Mouse (Mus musculus) Patski (cell line): ENCODE data around the gene Coro7. TPM values are rescaled to one million over a fixed set of nuclear protein-coding genes. Genes with fewer than 3 reads are reported as not detected.
A peak's percentile ranks its signal among the peaks of the same experiment; 100 is the strongest.
"Not testable (repeated sequence)": the region's sequence is repeated elsewhere in the genome, so short reads cannot be mapped to it uniquely, and the experiment has no call there.

Experiments used
- ATAC-seq: fragments of 100-300 bp; one replicate; pipeline ENCODE4 v1.8.0; 2021
- CTCF ChIA-PET: fragments of 350-600 bp; sonication (Branson Sonifier 250); formaldehyde crosslinking; loops from one replicate; lab custom pipeline; 2022; ENCODE audit warnings: inconsistent platforms; lab: Charles Lee
- POLR2A ChIA-PET: fragments of 350-600 bp; sonication (Branson Sonifier 250); formaldehyde crosslinking; loops from one replicate; lab custom pipeline; 2022; ENCODE audit warnings: antibody characterized with exemption, inconsistent platforms; lab: Charles Lee
- DNase-seq: peaks from one replicate; pipeline ENCODE4 v3.0.0-alpha.2; 2011; ENCODE audit warnings: low read depth, low spot score
- H3K27me3 ChIP-seq: fragments of 371-371 bp; one replicate; pipeline ENCODE4 v1.5.1; 2021
- CTCF ChIP-seq: fragments of 100-300 bp; IDR thresholded peaks from one replicate; pipeline ENCODE4 v1.5.1; 2021
- in situ Hi-C: fragments of 300-500 bp; cut with MboI; formaldehyde crosslinking; loops from 3 replicates; pipeline ENCODE4 v1.11.1; 2018; ENCODE audit warnings: low pct_unique_long_range_greater_than_20kb, mixed read lengths
- polyA plus RNA-seq: library from polyadenylated mRNA; unstranded; gene quantifications from one replicate; pipeline ENCODE4 v1.2.3, GENCODE M21; 2021

The Coro7 gene
- polyA plus RNA-seq, 1 experiment from 2014 or later: 28.4 TPM

GRCm38 (mm10) chr16:4592909-4593875 lies 86.4 kb downstream of the Coro7 start:
- ChIA-PET CTCF (interaction anchor here (0.9 to 6.8 kb wide), 14 partner anchors 8 to 74 kb away, joined by 3 to 94 read pairs (median 4); no protein-coding TSS in a partner anchor), POLR2A (interaction anchor here (1.1 to 5.6 kb wide), 2 partner anchors 10 to 13 kb away, joined by 3 to 34 read pairs; no protein-coding TSS in a partner anchor)
- H3K27me3 ChIP-seq: no peaks in the 10 kb centered on the region
- in situ Hi-C loops: no loop called here
- no peak for TF ChIP-seq CTCF
- ATAC-seq (no peak), DNase-seq (no peak)

- no peaks in the 10 kb centered on the region for H3K27me3 ChIP-seq
- CTCF ChIA-PET: interaction anchor here (1.4 kb wide), 1 partner anchor 17 kb away, joined by 4 read pairs; no protein-coding TSS in a partner anchor
- TF ChIP-seq CTCF: no peak
- in situ Hi-C loops: no loop called here
- POLR2A ChIA-PET: no interaction called here
- DNase-seq: no peak
- ATAC-seq: no peak
Observed at GRCm38 (mm10) chr16:4590236-4590635, 89.3 kb downstream of the Coro7 start.

- CTCF ChIA-PET: interaction anchor here (1.0 to 1.4 kb wide), 2 partner anchors 21 to 27 kb away, joined by 3 to 8 read pairs; no protein-coding TSS in a partner anchor
- TF ChIP-seq CTCF: no peak
- POLR2A ChIA-PET: interaction anchor here (0.6 kb wide), 1 partner anchor 18 kb away, joined by 5 read pairs; no protein-coding TSS in a partner anchor
- in situ Hi-C loops: no loop called here
- peak; percentile 29 for ATAC-seq
- H3K27me3 ChIP-seq: no peaks in the 10 kb centered on the region
- no peak for DNase-seq
Observed at GRCm38 (mm10) chr16:4587516-4588210, 91.9 kb downstream of the Coro7 start.

GRCm38 (mm10) chr16:4586531-4587123 lies 93.0 kb downstream of the Coro7 start:
- ATAC-seq (peak; percentile 96), DNase-seq (peak; percentile 84)
- in situ Hi-C loops: no loop called here
- POLR2A ChIA-PET: interaction anchor here (1.2 kb wide), 1 partner anchor 14 kb away, joined by 3 read pairs; no protein-coding TSS in a partner anchor
- no peaks in the 10 kb centered on the region for H3K27me3 ChIP-seq
- CTCF ChIA-PET: interaction anchor here (1.0 to 2.2 kb wide), 4 partner anchors 9 to 21 kb away, joined by 3 to 8 read pairs (median 8); no protein-coding TSS in a partner anchor
- TF ChIP-seq CTCF: no peak

GRCm38 (mm10) chr16:4585642-4586530 lies 93.7 kb downstream of the Coro7 start:
- ATAC-seq (peak; percentile 17), DNase-seq (no peak)
- H3K27me3 ChIP-seq: no peaks in the 10 kb centered on the region
- TF ChIP-seq CTCF: no peak
- ChIA-PET POLR2A (interaction anchor here (0.6 to 1.2 kb wide), 2 partner anchors 15 to 51 kb away, joined by 3 read pairs; no protein-coding TSS in a partner anchor), CTCF (interaction anchor here (0.7 to 2.2 kb wide), 5 partner anchors 9 to 22 kb away, joined by 3 to 8 read pairs (median 7); no protein-coding TSS in a partner anchor)
- in situ Hi-C loops: no loop called here

- no peak for ATAC-seq
- no peaks in the 10 kb centered on the region for H3K27me3 ChIP-seq
- TF ChIP-seq CTCF: no peak
- POLR2A ChIA-PET: no interaction called here
- in situ Hi-C loops: no loop called here
- no peak for DNase-seq
- CTCF ChIA-PET: interaction anchor here (1.3 to 2.2 kb wide), 4 partner anchors 9 to 32 kb away, joined by 3 to 8 read pairs (median 4); no protein-coding TSS in a partner anchor
Observed at GRCm38 (mm10) chr16:4584438-4584837, 95.1 kb downstream of the Coro7 start.

GRCm38 (mm10) chr16:4583807-4584206 lies 95.8 kb downstream of the Coro7 start:
- in situ Hi-C loops: no loop called here
- no peak for TF ChIP-seq CTCF
- no peak for ATAC-seq
- POLR2A ChIA-PET: no interaction called here
- no peaks in the 10 kb centered on the region for H3K27me3 ChIP-seq
- DNase-seq: no peak
- CTCF ChIA-PET: interaction anchor here (1.3 to 2.2 kb wide), 4 partner anchors 9 to 32 kb away, joined by 3 to 13 read pairs (median 4); no protein-coding TSS in a partner anchor

- H3K27me3 ChIP-seq, in situ Hi-C loops, POLR2A ChIA-PET, DNase-seq, ATAC-seq: not testable (repeated sequence)
- CTCF ChIA-PET: interaction anchor here (1.2 to 1.5 kb wide), 2 partner anchors 12 to 27 kb away, joined by 3 read pairs; no protein-coding TSS in a partner anchor
Observed at GRCm38 (mm10) chr16:4581179-4581578, 98.4 kb downstream of the Coro7 start.

- CTCF ChIA-PET: interaction anchor here (1.0 to 6.3 kb wide), 4 partner anchors 10 to 89 kb away, joined by 4 to 39 read pairs (median 6); no protein-coding TSS in a partner anchor
- DNase-seq (no peak), ATAC-seq (no peak)
- in situ Hi-C loops: no loop called here
- POLR2A ChIA-PET: no interaction called here
- TF ChIP-seq CTCF: no peak
- H3K27me3 ChIP-seq: no peaks in the 10 kb centered on the region
Observed at GRCm38 (mm10) chr16:4578630-4579029, 100.9 kb downstream of the Coro7 start.
